Mouse (Mus musculus) adrenal gland, adult 2 months (tissue): ENCODE measurements around the gene Slc4a11. TPM values are rescaled to one million over a fixed set of nuclear protein-coding genes. Genes with fewer than 3 reads are reported as not detected.

ENCODE experiments used
- DNase-seq: peaks from one replicate; pipeline ENCODE4 v3.0.0; 2021
- long read RNA-seq: library from polyadenylated mRNA; stranded (forward); transcript quantifications from one replicate; pipeline ENCODE4 v2.0.0, GENCODE M21; 2021
- polyA plus RNA-seq: library from polyadenylated mRNA; depleted of rRNA; stranded (reverse); fragments of >200 nt; gene quantifications from 2 replicates; pipeline ENCODE4 v1.2.3, GENCODE M21; 2012; rRNA removed
- total RNA-seq, 2 experiments: library from RNA; stranded (reverse); gene quantifications; 2 replicates each; pipeline ENCODE4 v1.2.3; 2021

Slc4a11 gene
- 1 to 10 TPM; 3.5 to 4.1 TPM for total RNA-seq
- 4.0 and 4.8 TPM in 2 replicates for polyA plus RNA-seq
- long read RNA-seq, partial matches to known transcripts = 0 of 6 reads
- long read RNA-seq, other reads (novel, unspliced or antisense) = 2 of 6 reads

DNA sequence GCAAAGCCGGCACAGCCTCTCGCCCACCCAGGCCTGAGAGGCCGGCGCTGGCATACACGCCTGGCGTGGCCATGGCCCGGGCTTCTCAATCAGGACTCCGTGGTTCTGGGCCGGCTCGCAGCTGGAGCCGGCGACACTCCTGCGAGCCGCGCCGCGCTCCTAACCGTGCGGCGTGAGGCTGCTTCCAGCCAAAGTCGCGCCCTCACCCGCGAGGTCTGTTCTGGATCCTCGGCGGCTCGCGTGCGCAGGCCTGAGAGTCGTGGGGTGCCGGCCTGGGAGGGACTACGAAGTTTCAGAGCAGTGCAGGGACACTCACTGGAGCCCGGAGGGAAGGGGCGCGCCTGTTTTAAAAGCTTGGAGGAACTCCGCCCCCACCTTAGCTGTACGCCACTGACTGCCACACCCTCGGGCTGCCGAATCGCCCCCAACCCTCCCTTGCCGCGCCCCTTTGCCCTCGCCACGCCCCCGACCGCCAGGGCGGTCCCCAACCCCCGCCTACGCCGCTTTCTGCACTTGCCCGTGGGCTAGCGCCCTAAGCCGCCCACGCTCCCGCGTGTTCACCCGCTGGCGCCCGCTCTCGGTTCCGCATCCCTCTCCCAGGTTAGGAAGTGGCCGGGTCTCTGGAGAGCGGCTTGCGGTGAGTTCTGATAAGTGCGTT, at the start of gene Slc4a11:
Gene Slc4a11, minus strand, starts transcription at position 367 of the 658 bp plus-strand sequence.
- DNase-seq = peak; percentile 85

DNA sequence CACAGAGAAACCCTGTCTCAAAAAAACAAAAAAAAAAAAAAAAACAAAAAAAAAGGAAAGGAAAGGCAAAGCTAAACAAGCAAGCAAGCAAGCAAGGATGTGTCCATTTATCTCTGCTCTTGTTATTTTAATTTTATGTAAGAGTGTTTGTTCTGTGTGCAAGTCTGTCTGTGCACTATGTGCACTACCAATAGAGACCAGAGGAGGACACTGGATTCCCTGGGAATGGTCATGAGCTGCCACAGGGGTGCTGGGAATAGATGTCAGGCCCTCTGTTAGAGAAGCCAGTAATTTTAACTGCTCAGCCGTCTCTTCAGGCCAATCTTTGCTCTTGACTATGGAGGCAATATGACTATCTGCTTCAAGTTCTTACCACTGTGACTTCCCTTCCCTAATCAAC, 46.3 kb upstream of the Slc4a11 start:
- DNase-seq = no peak

DNA sequence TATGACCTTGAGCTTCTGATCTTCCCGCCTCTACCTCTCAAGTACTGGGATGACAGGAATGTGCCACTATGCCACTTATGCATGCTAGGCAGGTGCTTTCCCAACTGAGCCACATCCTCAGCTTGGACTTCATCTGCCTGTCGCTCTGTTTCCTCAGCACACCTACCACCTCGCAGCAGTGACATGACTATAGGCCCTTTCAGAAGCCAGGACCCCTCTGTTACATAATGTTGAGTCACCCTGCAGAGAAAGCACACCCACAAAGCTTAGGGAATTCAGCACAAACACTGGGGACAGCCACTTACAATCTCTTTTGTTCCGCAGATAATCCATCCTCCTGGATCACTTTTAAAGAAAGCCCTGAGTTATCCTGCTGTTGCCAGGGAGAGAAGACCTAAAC, 42.8 kb upstream of the Slc4a11 start:
- DNase-seq = no peak

DNA sequence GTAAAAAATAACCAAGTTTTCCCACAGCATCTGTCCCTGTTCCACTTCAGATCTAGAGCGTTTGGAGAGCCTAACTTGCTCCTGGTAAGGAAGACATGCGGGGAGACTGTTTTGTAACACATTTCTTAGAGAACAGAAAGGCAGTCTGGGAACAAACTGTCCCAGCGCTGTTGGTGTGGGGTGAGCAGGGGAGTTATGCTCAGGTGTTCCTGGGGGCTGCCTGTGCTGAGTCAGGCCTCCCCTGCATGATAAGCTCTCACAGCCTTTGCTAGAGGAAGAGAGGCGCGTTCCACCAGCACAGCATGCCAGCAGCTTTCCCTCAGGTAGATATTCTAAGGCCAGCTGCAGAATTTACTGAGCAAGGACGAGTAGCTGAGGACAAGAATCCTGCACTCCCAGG, 40.7 kb upstream of the Slc4a11 start:
- no peak for DNase-seq

DNA sequence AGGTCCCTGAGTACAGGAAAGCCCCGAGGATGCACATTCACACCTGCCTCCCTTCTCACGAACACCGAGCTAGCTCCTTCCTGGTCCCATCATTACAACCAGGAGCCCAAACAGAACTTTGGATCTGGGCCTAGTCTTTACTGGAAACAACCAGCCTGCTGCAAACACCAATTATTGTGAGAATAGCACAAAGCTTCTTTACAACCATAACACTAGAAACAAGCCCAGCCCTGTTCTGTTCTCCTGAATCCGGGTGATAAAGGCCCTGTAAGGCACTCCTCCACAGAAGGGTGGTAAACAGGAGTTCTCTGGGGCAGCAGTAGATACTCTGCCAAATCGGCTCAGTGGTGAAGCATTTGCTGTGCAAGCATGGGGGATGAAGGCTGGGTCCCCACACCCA, 38.0 kb upstream of the Slc4a11 start:
- DNase-seq = no peak

DNA sequence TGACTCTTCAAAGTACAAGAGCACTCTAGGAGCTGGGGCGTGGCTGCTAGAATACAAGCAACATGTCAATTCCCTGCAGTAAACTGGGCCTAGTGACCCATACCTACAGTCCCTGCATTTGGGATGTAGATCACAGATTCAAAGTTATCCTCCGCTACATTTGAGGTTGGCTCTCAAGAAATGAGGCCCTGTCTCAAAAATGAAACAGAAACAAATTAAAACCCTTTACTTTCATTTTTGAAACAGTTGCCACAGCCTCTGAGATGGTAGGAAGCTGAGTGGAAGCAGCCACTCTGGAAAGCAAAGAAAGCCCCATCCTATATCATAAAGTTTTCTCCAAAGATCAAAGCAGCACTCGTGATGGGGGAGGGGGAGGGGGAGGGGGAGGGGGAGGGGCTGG, 36.1 kb upstream of the Slc4a11 start:
- no peak for DNase-seq

DNA sequence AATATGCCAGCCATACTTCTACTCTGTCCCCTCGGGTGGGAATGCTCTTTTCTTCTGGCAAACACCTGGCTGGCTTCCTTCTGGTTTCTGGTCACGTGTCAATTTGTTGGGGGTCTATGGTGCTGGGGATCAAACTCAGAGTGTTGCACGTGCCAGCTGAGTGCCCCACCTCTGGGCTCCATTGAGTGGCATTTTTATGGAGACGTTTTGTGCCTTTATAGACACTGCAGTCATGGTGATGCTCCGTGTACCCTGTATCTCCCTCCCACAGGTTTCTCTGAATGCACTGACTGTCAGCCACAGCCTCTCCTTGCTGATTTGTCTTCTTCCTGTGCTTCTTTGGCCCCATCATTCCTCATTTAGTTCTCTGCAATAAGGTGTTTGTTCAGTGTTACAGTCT, 34.5 kb upstream of the Slc4a11 start:
- DNase-seq = no peak

DNA sequence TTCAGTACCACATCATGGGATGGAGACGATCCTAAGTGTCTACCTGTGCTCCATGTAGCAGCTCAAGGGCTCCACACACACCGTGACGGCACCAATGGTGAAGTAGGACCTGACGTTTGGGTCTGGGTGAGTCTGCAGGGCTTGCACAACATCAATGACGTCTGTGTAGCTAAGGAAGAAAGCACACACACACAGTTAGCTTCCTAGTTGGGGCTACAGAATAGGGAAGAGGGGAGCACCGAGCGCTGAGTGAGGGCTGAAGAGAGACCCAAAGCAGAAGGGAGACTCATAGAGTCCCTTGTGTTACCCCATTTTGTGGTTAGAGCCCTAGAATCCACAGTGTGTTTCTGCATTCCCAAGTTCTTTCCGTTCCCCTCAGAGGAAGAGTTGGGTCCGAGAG, 33.4 kb upstream of the Slc4a11 start:
- no peak for DNase-seq

DNA sequence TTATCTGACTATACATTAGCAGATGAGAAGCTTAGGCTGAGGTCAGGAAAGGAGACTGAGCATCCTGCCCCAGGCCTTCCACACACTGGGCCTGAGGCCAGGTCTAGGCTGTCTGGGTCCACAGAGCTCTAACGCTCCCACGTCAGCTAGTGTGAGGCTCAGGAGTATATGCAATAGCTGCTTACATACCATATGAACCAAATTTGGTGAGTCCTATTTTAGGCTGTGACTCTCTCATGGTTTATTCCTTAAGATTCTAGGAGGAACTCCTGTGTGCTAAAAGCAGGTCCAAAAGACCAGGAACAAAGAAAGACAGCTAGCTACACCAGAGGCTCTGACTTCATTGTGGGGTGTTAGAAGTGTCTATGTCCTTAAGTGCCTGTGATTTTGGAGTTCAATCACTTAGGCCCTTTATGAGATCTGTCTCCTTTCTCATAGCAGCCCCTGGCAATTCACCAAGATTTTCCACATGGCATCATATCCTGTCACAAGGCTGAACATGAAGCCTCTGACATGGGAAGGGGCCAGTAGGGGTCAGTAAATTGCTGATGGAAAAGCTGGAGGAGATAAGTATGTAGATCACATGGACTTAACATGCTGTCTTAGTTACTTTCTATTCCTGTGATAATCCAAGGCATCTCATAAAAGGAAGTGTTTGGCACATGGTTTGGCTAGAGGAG, 31.7 kb upstream of the Slc4a11 start:
- no peak for DNase-seq

DNA sequence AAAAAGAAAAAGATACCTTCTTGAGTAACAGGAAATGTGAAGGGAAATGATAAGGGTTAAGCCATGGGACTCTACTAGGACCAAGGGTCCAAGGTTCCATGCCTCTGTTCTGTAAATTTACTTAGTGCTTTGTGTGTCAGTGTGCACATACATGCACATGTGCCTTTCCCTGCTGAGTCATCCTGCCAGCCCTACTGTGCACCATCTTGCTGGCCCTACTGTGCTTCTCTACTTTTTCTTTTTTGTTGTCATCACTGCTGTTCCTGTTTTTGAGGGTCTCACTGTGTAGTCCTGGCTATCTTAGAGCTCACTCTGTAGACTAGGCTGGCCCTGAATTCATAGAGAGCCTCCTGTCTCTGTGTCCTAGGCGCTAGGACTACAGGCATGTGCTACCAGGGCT, 30.4 kb upstream of the Slc4a11 start:
- DNase-seq = no peak

DNA sequence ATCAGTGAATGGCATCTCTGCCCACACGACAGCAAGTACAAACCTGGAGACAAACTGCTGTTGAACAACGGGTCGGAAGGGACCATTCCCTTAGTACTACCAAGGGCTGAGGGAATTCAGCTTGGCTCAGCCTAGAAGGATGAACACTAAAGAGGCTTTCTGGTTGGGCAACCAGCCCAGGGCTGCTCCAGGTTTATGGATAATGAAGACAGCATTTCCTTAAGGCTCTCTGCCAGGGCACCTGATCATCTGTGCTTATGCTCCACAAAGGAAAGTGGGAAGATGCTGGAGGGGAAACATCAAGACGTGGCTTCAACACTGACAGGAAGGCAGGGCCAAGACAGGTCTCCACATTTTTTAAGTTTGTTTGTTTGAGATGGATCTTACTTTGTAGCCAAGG, 27.1 kb upstream of the Slc4a11 start:
- no peak for DNase-seq

DNA sequence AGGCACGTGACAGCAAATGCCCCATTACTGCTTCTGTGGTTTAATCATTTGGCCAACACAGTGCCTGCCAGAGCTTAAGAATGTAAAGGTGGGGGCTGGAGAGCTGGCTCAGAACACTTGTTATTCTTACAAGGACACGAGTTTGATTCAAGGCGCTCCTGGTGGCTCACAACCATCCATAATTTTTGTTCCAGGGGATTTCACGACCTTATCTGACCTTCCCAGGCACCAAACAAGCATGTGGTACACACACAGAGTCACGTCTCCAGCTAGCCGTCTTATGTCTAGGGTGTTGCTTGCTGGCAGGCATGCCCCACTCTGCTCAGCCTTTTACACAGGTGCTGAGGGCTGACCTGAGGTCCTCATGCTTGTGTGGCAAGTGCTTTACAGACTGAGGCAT, 20.6 kb upstream of the Slc4a11 start:
- DNase-seq = no peak

DNA sequence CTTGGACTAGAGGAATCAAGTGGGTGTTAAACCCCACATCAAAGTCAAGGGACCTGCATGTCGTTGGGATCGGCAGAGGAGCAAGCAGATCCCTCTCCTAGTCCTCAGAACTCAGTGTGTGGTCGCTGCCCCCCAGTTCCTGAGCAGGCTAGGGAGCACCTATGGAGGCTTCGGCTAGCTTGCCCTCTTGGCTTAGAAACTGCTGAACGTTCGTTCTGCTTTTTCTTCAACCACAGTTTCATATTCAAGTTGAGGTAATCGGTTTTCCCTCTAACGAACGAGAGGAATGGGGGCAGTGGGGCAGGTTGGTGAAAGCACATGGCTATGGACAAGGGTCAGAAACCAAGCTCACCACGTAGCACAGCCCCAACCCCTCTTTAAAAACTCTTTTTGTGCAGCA, 9.7 kb upstream of the Slc4a11 start:
- no peak for DNase-seq

DNA sequence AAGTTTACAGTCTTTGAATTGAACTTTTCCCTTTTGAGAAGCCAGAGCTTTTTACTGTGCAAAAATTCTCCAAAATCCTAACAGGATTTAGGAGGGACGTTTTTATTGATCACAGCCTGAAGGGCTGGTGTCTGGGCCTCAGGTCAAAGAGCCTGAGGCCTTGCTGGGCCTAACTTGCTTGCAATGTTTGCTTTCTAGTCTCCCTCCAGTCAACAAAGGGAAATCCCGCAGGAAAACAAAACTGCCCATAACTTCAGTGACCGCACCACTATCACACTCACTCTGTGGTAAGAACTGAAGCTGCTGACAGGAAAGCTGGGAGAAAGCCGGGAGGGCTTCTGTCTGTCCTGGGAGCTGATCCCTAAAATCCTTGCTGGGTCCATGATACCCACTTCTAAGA, 9.3 kb upstream of the Slc4a11 start:
- DNase-seq = no peak

DNA sequence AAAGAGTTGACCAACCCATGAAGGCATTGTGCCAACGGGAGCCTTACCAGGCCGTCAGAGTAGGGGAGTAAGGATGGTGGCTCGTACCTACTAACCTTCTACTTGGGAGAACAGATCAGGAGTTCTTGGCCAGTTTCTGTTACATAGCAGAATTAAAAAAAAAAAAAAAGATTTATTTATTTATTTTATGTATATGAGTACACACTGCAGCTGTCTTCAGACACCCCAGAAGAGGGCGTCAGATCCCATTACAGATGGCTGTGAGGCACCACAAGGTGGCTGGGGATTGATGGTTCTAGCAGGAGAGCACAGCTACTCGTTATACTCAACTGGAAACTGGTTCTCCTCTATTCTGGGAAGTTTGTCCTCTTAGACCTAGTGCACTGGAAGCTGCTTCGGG, 7.9 kb upstream of the Slc4a11 start:
- no peak for DNase-seq

DNA sequence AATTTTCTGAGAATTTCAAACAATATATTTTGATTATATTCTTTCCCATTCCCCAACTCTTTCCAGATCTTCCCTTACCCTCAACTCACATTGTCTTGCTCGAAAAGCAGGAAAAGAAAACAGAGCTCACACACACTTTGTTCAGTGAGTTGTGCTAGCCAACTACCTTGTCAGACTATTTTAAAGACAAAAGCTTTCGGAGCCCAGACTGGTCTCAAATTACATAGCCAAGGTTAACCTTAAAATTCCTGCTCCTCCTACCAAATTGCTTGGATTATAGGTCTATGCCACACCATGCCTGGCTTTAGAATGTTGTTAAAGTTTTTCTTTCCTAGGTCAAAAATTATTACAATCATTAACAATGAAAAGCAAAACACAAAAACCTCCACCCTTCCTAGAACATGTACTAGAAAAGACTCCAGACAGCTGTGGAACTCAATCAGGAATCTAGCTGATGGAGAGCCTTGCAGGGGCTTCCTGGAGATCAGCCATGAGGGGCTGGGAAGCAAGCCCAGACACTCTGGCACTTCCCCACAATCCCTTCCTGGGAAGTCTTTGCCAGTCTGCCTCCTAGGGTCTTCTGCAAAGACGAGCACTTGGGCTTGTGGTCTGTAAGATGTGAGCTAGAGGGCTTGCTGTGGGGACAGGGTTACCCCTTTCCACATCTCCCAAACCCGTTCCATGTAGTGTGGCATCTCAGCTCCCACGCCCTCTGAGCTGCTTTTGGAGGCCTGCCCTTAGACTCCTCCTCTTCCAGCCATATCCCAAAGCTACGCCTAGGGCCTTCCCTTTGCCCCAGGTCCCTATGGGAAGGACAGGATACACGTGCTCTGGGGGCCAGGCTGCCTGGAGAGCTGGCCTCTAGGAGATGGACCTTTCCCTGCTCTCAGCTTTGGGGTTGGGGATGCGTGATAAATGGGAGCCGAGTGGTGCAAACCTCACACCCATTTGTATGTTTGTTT, 7.0 kb upstream of the Slc4a11 start:
- no peak for DNase-seq

DNA sequence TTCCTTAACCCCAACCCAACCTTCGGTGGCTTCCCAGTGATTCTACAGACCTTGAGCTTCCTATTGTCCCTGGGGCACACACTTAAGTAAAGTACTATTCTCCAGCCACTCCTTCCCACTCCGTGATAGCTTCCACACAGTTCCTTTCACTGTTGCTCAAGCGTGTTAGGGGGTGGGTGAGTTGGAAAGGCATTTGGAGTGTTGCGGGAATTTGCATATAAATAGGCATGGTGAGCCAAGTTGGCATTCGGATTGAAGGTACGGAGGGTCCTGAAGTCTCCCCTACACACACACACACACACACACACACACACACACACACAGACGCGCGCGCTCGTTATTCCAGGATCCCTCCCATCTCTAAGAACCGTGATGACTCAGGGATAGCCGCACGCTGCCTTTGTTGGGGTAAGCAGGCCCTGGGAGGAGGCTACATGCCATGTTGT, 525 bp upstream of the Slc4a11 start:
- DNase-seq = peak; percentile 38

DNA sequence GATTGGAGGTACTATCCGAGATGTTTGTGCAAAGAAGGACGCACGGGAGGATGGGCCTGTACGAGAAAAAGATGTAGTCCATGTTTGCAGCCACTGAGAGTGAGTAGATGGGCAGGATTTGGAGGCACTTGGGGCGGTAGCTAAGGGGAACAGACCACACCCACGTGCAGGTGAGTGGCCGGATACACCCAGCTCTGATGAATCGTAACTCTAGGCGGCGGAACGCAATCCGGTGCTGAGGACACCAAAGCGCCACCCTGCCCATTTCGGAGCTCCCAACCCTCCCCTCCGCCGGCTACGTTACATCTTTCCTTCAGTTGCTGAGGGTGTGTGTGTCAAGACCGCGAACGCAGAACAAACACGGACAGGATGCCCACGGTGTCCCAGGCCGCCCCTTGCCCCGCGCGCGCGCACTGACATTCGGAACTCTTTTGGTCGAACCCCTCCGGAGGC, 593 bp downstream of the Slc4a11 start:
- no peak for DNase-seq

DNA sequence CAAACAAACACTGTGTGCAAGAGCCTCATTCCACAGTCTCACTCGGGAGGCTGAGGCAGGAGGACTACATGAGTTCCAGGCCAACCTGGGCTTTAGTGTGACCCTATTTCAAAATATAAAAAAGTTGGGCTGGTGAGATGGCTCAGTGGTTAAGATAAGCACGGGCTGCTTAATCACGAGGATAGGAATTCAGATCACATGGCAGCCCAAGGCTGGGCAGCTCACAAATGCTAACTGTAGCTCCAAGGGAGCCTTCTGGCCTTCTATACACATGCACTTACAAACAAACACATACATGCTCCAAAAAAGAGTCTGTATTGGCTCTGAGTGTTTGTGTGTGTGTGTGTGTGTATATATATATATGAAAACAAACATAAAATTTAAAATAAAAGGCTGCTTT, 3.8 kb downstream of the Slc4a11 start:
- peak; percentile 46 for DNase-seq

DNA sequence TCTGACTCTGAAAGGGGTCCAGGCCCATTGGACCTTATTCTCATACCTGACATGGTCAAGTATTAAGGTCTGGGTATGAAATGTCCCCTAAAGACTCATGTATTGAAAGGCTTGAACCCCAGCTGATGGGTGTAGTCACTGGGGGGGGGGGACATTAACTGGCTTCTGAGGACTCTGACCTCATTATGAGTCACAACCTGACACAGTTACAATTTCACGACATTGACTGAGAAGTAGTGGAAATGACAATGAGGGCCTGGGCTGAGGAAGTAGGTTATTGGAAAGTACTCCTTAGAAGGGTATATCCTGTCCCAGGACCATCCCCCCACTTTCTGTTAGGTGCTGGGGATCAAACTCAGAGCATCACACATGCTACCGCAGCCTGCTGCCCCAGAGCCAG, 8.3 kb downstream of the Slc4a11 start:
- DNase-seq = peak; percentile 46

DNA sequence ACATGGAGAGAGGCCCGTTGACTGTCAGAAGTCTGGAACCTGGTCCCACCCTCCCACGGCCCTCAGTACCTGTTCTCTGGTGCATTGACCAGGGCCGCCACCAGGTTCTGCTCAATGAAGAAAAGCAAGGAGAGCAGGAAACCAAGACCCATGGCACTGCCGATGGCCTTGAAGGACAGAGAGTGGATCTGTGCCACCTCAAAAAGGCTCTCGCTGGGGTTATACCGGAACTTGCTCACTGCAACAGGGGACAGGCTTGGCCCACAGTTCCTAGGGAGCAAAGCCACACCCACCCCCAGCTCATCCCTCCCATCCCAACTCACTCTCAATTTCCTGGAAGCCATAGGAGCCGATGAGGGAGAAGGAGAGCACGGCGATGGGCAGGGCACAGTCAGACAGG, 11.9 kb downstream of the Slc4a11 start:
- no peak for DNase-seq

DNA sequence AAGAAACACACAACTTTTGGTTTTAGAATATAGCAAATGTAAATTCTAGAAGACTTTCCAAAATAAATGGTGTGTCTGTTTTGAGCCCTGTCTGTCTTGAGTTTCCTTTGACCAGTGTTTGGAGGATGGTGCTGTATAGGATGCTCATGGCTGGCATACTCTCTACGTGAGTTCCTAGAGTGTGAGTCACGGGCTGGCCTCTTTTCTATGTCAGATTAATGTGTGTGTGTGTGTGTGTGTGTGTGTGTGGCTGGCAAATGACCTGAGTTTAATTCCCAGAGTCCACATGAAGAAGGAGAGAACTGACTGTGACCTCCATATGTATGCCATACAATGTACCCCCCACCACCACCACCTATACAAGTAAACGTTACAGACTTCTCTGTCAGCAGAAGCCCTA, 15.8 kb downstream of the Slc4a11 start:
- no peak for DNase-seq

DNA sequence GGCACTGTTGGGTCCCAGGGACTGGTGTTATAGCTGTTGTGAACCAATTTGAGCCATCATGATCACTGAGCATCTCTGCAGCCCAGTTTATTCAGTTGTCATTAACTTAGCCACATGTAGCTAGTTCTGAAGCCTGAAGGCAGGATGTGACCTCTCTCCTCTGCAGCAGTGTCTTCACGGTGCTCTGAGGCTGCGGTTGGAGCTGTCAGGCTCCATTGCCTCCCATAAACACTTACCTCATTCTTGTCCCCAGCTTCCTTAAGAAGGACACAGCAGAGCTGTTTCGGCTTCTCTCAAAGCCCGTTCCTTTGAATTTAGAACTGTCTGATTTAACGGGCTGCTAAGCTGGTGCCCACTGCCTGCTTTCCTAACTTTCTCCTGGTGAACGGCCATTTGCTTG, 17.4 kb downstream of the Slc4a11 start:
- no peak for DNase-seq
